Mouse (Mus musculus): Measurements from ENCODE around the gene Dhcr24.

DNA sequence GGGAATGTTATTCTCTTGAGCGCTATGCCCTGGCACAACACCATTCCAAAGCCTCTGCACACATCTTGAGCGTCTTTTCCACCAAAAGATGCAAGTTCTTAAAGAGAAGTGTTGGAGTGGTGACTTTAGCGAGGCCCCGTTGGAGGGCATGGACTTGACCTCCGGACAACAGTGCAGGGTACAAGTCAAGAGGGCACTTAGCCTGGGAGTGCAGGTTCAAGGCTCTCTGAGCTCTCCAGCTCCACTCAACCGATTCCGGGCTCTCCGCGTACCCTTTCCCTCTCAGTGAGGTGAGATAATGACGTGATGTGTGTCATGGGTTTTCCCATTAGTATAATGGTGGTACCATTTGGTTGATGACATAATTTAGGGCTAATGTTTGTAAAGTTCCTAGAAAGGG is 63.4 kb downstream of the Dhcr24 start:
- TF ChIP-seq CTCF (IDR thresholded peaks at IDR 0.05; ENCODE audit: borderline replicate concordance, insufficient read depth, low read length) = no peak
- no peak for TF ChIP-seq POLR2A (IDR thresholded peaks at IDR 0.05; ENCODE audit: low read depth, low read length)

Data from embryonic fibroblast, embryonic 13.5 days (primary cell).